Comparison of ENCODE assay signal across 7 mouse cellular contexts in the genomic region with DNA sequence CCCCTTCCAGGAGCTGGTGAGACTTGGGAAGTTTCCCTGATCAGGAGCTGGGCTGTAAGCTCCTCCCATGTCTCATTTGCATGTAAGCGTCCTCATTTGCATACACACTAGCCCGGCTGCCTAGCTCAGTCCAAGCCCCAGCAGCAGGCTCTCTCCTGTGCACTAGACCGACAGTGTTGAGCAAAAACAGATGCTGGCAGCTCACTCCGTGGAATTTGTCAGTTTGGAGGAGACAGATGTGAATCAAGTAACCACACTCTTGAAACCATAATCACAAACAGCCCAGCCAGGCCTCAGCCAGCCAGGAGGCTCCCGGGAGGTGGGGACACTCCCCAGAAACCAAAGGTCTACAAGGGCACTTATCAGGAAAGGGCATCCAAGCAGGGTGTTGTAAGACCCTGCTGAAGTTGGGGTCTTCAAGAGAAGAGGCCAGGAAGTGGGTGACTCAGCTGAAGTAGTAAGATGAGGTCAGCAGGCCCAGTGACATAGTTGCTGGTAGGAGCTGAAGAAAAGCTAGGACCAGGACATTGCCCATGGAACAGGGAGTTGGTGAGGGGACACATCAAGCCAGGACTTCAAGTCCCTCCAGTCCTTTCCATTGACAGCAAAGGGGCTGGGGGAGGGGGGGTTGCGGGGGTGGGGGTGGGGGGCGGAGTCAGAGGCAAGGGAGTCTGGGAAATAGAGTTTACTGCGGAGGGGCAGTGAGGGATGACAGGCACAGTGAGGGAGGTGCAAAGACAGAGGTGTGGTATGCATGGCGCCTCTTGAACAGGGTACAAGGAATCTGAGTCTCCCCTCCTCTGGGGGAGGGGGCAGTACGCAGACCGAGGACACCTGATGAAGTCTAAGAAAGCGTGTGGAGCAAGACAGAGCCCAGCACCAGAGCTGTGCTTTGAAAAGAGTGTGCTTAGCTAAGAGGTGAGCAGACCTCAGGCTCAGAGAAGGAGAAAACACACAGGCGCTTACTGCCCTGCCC. TPM values are rescaled to one million over a fixed set of nuclear protein-coding genes. Genes with fewer than 3 reads are reported as not detected.
DNase-seq lines count a peak whose midpoint lies in the region; ATAC-seq lines count a peak whose summit lies in the region.

No protein-coding gene starts in this region.

- H3K4me1 ChIP-seq in hindbrain, embryonic 10.5 days (replicated peaks), result peaks cover 66% of the 10 kb centered on the region
- peaks cover 32% of the 10 kb centered on the region for H3K4me1 ChIP-seq in limb, embryonic 15.5 days
- peaks cover 16% of the 10 kb centered on the region for H3K4me1 ChIP-seq in neural tube, embryonic 14.5 days (ENCODE audit: control insufficient read depth, insufficient read depth, low read length)

- WGBS in hindbrain, embryonic 10.5 days, result 17% methylated on average over 13 of the region's 13 CpGs
- WGBS in limb, embryonic 15.5 days, result 12% methylated on average over 13 of the region's 13 CpGs
- WGBS in neural tube, embryonic 14.5 days, result 23% methylated on average over 13 of the region's 13 CpGs

- ATAC-seq in limb, embryonic 15.5 days (ENCODE audit: insufficient number of reproducible peaks, low FRiP score, low TSS enrichment, low read depth), result peak; percentile 76
- ATAC-seq in neural tube, embryonic 14.5 days (ENCODE audit: low read depth), result peak; percentile 79; the same call in 1 of the 2 replicates

- H3K9me3 ChIP-seq in hindbrain, embryonic 10.5 days, result no peaks in the 10 kb centered on the region
- no peaks in the 10 kb centered on the region for H3K9me3 ChIP-seq in limb, embryonic 15.5 days
- no peaks in the 10 kb centered on the region for H3K9me3 ChIP-seq in neural tube, embryonic 14.5 days (ENCODE audit: control insufficient read depth, low read length)

- H3K27ac ChIP-seq in hindbrain, embryonic 10.5 days, result peak overlapping the region; percentile 78
- peak overlapping the region; percentile 72 for H3K27ac ChIP-seq in limb, embryonic 15.5 days
- H3K27ac ChIP-seq in neural tube, embryonic 14.5 days (ENCODE audit: low read depth, low read length), result peak overlapping the region; percentile 55; the same call in 1 of the 2 replicates

- H3K27me3 ChIP-seq in hindbrain, embryonic 10.5 days (ENCODE audit: insufficient read depth, poor library complexity, severe bottlenecking), result peaks cover 16% of the 10 kb centered on the region
- no peaks in the 10 kb centered on the region; the same call in 1 of the 2 replicates for H3K27me3 ChIP-seq in limb, embryonic 15.5 days
- no peaks in the 10 kb centered on the region for H3K27me3 ChIP-seq in neural tube, embryonic 14.5 days (ENCODE audit: control insufficient read depth, insufficient read depth, low read length)

- peak overlapping the region; percentile 9; the same call in 1 of the 2 replicates for H3K4me3 ChIP-seq in hindbrain, embryonic 10.5 days
- no peak overlapping the region; the same call in 1 of the 2 replicates for H3K4me3 ChIP-seq in limb, embryonic 15.5 days
- no peak overlapping the region for H3K4me3 ChIP-seq in neural tube, embryonic 14.5 days (ENCODE audit: low read depth, low read length)

- H3K9ac ChIP-seq in limb, embryonic 15.5 days, result no peak overlapping the region
- no peak overlapping the region for H3K9ac ChIP-seq in neural tube, embryonic 14.5 days (replicated peaks; ENCODE audit: low read depth, low read length)

- no peaks in the 10 kb centered on the region for H3K36me3 ChIP-seq in hindbrain, embryonic 10.5 days
- H3K36me3 ChIP-seq in limb, embryonic 15.5 days, result no peaks in the 10 kb centered on the region
- no peaks in the 10 kb centered on the region for H3K36me3 ChIP-seq in neural tube, embryonic 14.5 days (ENCODE audit: control insufficient read depth, insufficient read depth, low read length)

- DNase-seq in adipocyte (ENCODE audit: low spot score), result peak; percentile 85
- peak; percentile 95 for DNase-seq in fibroblast of lung, adult 2 months (ENCODE audit: low read depth)
- DNase-seq in hindbrain, embryonic 10.5 days (ENCODE audit: low spot score), result peak; percentile 69
- no peak for DNase-seq in thymus, postnatal 36 days
- no peak for DNase-seq in spleen, postnatal 4 days (ENCODE audit: low spot score in 2 of 2)

- H3K4me2 ChIP-seq in limb, embryonic 15.5 days, result no peak overlapping the region
- H3K4me2 ChIP-seq in neural tube, embryonic 14.5 days (ENCODE audit: low read depth, low read length), result no peak overlapping the region

RNA-seq across cellular contexts. Expression of a gene that starts 11.1 kb away (rescaled TPM):
- polyA plus RNA-seq in hindbrain, embryonic 10.5 days (2016; fragmentation: Nextera tagmentation; extraction: Ambion mirVana), result 14.3 and 22.9 TPM in 2 replicates
- polyA plus RNA-seq in limb, embryonic 15.5 days (2015; fragmentation: Nextera tagmentation; extraction: Ambion mirVana), result 6.8 and 7.3 TPM in 2 replicates
- 19.2 and 23.3 TPM in 2 replicates for polyA plus RNA-seq in neural tube, embryonic 14.5 days (2014; fragmentation: Nextera tagmentation; extraction: Ambion mirVana)

RNA-seq across cellular contexts. Expression of a gene that starts 39.9 kb away (rescaled TPM):
- polyA plus RNA-seq in hindbrain, embryonic 10.5 days (2016; fragmentation: Nextera tagmentation; extraction: Ambion mirVana), result 0.95 and 4.1 TPM in 2 replicates
- not detected in 2 replicates for polyA plus RNA-seq in limb, embryonic 15.5 days (2015; fragmentation: Nextera tagmentation; extraction: Ambion mirVana)
- 1.7 TPM in 2 replicates for polyA plus RNA-seq in neural tube, embryonic 14.5 days (2014; fragmentation: Nextera tagmentation; extraction: Ambion mirVana)

Comparison
In these comparisons a context has a peak if more than half of its experiments do, and no peak if none do; other contexts are left out.
1. DNase-seq: peak in adipocyte (single experiment), fibroblast of lung, adult 2 months (single experiment) and hindbrain, embryonic 10.5 days (single experiment); none in thymus, postnatal 36 days (0 of 2) and spleen, postnatal 4 days (0 of 2).
2. Peak in every context shown above with its lines, with median percentiles within 50 percentile points of each other: H3K27ac ChIP-seq.